Mouse (Mus musculus) frontal cortex, postnatal 25 days (tissue): ENCODE measurements around the gene Fads1.

Experiments
- DNase-seq, 2 experiments: peaks; one replicate each; pipeline ENCODE4 v3.0.0; 2022; ENCODE audit warnings: low spot score in 2 of 2

Fads1 gene

DNA sequence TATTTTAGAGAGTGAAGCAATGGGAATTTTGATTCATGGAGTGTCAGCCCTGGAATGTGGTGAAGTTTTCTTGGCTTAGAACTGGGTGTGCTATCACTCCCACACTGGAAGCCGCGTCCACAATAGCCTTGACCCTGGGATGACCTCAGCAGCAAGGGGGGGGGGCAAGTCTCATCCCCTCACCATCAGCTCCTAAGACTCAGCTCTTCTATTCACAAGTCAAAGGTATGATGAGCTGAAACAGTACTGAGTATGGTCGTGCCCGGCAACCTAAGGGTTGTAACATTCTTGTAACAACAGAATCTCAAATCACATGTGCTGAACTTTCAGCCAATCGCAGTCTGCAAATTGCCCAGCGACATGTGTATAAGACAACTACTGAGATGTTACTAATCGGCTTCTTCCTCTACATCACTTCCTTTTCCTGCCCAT is 5.7 kb upstream of the Fads1 start:
- no peak for DNase-seq

DNA sequence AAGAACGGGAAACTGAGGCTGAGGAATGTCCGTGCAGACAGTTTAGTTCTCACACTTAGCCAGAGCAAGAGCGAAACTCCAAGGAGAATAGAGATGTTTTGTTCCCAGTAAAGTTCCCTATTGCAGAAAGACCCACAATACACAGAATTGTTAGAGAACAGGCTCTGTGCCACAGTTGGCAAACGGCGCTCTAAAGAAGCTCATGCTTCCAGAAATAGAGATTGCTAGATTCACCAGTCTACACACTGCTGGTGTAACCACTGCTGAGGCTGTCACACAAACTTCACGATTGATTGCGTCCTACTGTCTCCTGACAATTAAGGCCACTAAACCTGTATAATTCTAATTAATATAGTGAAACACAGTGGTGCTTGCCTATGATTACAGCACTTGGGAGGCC is 1.5 kb upstream of the Fads1 start:
- DNase-seq = no peak

DNA sequence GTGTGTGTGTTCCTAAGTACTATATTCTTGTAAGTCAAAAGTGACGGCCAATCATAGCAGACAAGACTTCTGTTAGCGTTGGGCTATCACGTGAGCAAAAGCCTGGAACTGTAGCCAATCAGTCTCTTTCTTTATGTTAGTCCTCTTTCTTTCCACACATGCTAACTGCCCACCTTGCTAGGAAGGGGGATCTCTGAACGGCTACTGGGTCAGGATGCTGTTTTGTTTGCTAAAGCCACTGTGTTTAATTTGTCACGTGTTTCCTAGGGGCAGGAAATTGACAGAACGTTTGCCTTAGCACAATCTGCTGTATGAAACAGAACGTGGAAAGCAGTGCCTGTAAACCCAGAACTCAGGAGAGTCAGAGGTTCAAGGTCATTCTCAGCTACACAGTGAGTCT is 546 bp upstream of the Fads1 start:
- DNase-seq = no peak

DNA sequence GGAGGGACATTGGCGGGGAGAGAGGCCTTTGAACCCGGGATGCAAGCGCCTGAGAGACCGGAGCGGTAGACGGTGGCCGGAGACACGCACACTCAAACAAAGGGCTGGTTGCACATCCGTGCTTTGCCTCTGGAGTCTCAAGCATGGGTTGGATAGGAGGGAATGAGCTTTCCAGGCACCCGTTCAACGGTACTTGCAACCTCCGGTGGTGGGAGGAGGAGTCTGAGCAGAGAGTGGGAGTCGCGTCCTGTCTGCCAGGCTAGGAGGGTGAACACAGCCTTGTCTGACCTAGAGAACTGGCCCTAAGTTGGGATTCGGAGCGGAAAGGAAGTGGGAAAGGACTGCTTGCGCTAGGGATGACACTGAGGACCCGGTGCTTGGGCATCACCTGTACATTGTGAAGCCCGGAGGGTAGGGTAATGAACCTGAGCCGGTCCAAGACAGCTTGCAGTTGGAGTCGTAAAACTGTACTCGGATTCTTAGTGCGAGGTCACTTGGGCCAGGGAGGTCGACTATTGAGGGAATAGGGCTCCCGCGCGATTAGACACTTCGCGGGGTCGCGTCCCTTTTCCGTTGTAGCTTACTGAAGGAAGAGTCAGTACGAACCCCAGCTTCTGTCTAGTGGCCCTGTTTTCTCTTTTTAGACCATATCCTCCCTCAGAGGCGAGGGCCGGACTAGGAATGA is 753 bp downstream of the Fads1 start:
- DNase-seq = peak; percentile 55 to 67

DNA sequence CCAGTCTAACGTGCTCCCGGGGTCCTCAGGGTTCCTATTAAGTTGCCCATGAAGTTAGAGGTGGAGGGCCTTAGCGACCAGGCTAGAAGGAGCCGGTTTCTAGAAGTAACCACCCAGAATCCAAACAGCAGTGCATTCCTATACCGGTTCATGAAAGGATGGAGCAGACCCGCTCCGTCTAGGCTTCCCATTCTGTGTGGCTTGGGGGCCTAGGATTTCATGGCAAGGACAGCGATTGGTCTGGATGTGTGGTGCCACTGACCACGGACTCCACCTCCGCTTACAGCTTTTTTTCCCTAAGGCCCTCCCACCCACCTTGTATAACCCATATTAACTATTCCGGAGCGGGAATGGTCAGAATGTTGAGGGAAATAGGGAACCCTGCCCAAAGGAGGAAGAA is 1.4 kb downstream of the Fads1 start:
- no peak for DNase-seq

DNA sequence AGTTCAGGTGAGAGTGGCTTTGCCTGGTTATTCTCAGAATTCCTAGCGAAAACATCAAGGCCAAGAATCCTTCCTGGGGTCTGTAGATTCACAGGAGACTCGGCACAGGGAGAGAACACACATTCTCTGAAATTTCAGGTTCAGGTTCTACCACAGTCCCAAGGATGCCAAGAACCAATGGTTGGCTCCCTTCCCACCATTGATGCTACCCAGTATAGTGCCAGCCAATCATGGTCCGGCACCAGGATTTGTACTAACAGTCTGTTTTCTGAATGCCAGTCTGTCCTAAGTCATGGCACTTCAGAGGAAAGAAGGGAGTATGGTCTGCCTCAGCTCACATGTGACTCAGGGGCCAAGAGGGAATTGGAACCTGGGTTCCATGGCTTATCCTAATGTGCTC is 3.2 kb downstream of the Fads1 start:
- DNase-seq = no peak

DNA sequence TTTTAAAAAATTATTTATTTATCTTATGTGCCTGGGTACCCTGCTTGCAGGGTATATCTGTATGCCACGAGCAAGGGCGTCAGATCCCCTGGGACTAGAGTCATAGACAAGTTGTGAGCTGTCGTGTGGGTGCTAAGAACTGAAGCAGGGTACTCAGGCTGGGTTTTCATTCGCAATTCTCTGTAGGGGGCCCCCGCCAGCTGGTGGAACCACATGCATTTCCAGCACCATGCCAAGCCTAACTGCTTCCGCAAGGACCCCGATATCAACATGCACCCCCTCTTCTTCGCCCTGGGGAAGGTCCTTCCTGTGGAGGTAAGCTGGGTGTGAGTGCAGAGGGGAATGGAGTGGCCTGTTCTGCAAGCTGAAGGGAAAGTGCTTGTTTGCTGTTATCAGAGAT is 3.9 kb downstream of the Fads1 start:
- no peak for DNase-seq

DNA sequence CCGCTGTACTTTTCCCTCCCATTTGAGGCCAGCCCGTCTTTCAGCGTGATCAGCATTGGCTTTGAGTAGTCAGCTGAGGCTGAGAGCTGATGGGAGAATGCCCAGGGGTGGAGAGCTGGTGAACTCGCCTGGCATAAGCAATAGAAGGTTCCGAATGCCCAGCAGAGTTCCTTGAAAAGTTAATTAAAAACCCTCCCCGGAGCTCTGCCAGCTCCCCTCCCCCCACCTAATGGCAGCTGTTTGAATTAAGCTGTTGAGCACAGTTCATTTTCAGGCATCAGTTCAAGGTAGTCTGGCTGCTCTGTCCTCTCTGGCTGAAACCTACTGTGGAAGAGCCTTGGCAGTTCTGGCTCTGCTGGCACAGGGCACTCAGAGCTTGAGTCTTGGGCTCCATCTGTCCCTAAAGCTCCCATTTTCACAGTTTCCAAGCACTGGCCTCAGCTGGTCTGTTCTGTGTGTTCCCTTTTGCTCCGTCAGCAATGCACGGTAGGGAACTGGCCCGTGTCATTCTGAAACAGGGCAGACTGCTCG is 5.7 kb downstream of the Fads1 start:
- peak in 1 of 2 experiments; percentile 64 for DNase-seq

DNA sequence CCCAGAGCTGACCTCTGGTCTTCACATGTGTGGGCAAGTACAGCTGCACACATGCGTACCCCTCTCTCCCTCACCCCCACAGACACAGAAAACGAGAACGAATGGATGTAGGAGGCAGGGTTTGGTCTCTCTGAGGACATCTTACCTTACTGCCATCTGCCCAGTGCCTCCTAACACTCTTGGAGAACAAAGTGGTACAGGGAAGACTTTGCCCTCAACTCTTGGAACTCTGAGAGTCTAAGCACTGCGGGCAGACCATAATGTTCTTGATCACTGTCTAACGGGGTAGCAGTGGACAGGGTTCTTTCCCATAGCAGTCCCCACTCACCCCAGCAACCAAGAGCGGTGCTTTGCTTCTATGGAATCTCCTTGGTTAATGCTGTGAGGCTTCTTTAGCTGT is 6.3 kb downstream of the Fads1 start:
- DNase-seq = no peak

DNA sequence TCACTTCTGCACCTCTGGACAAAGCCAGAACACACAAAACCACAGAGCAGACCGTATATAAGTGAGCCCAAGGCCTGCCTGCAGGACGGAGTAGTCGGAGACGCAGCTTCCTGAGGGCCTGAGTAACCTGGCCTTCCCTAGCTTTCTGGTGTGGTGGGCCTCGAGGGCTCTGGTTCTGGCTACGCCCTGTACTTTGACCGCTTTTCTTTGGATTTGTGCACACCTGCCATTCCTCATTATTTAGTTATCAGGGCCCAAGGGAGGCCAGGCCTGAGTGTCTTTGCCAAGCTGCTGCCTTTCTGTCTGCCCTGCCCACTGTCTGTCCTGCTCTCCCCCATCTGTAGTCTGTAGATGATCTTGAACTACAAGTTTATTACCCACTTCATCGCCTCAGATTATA is 7.3 kb downstream of the Fads1 start:
- DNase-seq = no peak

DNA sequence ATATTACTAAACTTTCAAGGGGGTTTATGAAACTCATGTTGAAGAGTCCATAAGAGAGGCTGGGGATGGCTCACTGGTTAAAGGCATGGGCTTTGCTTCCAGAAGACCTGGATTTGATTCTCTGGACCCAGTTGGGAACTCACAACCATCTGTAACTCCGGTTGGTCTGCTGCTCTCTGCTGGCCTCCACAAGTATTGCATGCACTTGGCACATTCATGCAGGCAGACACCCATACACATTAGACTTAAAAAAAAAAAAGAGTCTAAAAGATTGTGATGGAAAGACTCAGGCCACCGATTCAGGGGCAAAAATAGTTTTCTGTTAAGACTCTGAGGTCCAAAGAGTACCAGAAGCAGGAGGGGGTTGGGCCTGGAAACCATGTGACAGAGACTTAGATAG is 8.1 kb downstream of the Fads1 start:
- peak; percentile 70 to 73 for DNase-seq

DNA sequence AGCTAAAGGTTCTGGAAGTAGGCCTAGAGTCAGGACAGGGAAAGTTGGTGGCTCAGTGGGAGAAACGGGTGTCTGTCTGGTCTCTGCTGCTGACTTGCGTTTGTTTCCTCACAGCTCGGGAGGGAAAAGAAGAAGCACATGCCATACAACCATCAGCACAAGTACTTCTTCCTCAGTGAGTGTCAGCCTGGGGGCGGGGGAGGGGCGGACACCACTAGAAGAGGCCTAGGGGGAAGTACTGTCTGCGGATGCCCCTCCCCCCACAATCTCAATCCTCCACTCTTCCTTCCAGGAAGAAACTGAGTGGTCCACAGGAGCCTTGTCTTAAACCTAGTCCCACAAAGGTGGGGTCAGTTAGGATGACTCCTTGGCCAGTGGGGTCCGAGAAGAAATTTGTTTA is 8.6 kb downstream of the Fads1 start:
- DNase-seq = no peak

DNA sequence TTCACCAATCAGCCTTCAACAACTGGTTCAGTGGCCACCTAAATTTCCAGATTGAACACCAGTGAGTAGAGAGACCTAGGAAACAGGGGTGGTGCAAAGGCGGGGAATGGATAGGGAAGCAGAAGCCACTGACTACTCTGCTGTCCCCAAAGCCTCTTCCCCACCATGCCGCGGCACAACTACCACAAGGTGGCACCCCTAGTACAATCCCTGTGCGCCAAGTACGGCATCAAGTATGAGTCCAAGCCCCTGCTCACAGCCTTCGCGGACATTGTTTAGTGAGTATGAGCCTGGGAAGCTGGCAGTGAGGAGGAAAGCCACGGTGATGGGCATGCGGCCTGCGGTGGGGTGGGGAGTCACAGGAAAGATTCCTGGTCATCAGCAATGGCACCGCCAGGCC is 11.6 kb downstream of the Fads1 start:
- no peak for DNase-seq

DNA sequence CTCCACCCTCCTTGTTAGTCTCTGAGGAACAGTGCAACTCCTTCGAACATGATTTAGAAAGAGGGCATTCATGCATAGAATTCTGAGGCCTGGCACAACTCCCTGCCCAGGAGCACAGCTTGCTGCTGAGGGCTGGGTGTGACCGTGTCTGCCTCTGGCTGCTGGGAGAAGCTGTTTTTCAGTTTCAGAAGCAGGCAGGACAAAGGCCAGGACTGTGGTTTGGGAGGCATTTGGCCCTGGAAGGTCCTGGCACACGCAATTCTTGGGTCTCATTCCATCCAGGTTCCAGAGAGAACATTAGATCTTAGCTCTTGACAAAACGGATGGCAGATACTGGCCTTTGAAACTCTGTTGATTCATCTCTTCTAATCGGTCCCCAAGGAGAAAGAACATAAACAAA is 12.6 kb downstream of the Fads1 start:
- DNase-seq = no peak

DNA sequence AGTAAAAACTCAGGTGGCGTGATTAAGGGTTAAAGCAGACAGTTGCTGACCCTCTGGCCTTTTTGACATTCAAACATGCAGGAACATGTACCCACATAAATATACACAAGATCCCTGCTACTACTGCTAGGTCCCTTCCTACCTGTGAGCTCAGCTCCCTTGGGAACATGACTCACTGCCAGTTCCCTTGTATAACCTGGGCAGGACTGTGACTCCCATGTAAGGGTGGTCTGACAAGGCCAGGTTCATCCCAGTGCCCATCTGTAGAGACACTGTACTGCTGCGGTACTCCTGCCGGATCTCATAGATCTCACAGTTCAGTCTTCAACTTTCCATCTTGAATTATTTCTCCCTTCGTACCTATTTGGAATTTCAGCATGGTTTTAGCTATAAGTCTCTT is 14.4 kb downstream of the Fads1 start:
- no peak for DNase-seq

DNA sequence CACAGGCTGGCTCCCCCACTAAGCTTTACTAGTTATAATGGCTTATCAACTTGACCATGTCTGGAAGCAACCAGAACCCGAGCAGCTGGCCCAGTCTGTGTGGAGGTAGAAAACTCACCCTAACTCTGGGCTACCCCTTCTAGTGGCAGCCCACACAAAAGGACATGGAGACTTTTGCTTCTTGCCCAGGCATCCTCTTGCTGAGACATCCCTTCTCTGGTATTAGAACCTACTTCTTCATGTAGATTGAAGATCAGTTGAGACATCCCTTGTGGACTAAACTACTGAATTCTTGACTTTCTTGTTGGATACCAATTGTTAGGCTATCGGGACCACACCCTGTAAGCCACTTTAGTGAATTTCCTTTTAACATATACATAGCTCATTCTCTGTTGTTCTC is 15.6 kb downstream of the Fads1 start:
- DNase-seq = no peak

DNA sequence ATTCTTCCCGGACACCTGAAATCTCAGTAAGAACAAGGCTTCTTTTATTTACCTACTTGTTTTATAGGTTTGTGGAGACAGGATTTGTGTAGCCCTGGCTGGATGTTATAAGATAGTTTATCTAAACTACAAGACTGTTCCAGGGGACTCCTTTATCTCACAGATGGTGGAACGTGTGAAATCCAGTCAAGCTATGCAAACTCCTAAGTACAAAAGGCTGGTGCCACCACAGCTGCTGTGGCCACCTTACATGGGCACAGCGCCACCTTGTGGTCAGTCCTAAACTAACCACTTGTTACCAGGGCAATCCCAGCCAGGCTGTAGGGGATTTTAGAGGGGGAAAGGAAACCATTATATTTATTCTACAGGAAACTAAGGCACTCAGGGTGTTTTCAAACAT is 16.0 kb downstream of the Fads1 start:
- peak; percentile 55 to 77 for DNase-seq

DNA sequence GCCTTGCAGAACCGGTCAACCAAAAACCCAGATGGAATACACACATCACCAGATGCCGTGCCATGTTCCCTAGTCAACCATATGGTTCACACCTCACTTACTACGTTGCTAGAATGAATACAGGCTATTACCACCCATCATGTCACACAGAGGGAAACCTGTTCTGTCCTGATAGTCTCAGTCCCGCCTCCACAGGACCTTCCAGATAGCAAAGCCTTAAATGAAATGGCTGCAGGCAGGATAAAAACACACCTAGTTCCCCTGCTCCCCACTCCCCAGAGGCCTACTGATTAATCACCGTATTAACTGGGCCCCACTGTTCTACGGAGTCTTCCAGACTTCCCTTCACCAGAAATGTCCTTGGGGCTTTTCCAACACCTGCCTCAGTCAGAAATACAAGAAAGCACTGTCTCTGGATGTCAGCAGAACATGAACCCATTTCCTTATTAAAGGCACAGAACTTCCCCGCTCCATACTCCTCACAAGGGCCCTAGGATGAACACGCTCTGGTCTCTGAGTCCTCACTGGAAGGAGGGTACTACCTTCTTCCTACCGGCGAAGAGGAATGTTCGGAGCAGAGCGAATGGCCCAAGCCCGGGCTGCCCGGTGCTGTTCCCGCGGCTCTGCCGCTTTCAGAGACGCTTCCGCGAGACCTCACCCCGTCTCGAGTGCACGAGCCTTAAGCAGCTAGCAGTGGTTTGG is 20.6 kb downstream of the Fads1 start:
- no peak for DNase-seq

DNA sequence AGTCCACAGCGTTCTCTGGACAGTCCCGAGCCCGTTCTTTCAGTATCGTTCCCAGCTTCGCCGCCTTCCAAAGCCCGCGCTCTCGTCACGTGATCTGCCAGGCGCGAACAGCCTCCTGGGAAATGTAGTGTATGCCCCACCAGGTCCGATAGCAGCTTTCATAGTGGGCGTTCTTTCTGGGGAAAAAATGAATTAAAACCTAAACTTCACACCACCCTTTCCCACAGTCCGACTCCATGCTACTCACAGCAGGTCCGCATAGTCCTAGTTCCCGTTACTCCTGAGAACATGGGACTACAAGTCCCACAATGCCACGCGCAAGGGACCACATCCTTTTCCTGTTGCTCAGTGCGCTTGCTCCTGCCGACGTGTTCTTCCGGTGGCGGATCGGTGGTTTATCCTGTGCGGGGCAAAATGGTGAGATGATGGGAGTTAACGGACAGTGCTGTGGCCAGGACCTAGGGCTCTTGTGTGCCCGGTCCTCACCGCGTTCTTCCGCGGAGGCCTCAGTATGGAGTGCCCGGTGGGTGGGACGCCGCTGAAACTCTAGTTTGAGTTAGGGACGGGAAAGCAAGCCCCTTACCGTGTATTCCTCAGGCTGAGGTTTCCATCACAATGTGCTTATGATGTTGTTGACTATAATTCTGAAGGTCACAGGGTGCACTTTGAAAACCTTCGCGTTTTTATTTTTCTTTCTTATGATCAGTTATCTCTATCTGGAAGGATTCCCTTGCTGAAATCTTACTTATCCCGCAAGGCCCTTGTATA is 21.3 kb downstream of the Fads1 start, which contains the start of the genes Tmem258 and Fen1:
Tmem258 (plus strand) TSS at position 167 of the 768 bp plus-strand sequence.
Fen1 (minus strand) TSS at position 322 of the 768 bp plus-strand sequence.
- peak; percentile 90 to 92 for DNase-seq

DNA sequence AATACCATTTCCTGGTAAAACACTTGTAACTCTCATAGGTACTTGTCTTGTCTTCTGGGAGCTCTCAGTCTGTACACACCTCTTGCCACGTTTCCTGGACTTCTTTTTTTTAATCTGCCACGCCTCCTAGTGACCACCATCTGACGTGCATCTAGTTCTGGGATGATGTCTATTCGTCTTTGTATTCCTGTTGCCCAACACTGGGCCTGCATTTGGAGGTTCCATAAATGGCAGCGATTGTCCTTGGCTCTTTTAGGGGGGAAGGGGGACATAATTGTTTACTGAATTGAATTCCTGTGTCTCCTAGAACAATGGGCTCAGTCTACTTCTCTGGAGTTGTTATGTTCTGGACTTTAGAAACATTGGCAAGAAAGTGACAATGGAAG is 21.9 kb downstream of the Fads1 start:
- no peak for DNase-seq

DNA sequence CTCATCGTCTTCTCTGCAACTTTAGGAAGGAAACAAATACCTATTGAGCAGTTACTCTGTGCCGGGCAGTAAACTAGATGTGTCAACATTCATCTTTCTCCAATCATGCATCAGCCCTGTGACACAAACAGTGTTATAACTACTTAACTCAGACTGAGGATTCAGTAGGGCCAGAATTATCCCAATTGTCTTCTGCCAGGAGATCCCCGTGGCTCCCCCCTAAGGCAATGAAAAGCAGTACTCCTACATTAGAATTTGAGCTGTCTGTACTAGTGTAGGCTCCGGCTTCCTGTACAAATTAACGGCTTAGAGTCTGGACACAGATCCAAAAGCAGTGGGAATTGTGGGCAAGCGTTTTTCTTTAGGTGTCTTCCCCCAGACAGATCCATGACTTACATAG is 22.4 kb downstream of the Fads1 start:
- DNase-seq = no peak

DNA sequence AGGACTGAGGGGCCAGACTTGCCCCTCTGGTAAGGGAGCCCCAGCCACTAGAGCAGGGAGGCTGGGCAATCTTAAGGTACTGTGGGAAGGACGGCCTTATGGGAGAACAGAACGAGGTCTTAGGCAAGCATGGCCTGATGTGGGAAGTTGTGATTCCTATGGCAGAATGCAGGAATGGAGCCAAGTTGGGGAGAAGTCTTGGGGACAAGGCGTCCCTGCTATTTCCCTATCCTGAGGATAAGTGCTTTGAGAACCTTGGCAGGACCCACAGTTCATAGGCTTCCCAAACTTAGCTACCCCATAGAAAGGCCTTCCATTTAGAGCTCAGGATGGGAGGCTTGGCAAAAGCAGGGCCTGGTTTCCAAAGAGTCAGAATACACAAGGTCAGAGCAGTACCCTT is 26.2 kb downstream of the Fads1 start:
- DNase-seq = no peak

DNA sequence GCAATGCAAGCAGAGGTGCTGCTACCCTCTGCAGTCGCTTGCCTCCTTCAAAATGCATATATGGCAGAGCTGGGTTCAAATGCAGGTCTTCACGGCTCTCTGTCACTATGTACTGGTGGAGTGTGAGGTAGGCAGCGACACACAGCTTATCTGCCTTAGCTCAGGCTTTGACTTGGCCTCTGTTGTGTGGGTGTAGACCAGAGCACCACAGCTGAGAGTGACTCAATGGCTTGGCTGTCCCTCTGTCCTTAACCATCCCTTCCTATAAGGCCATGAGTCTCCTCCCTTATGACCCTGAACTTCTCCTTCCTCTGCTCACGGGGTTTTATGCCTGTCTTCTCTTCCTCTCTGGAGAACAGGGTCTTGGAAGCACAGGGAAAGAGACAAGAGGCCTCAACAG is 28.2 kb downstream of the Fads1 start:
- DNase-seq = no peak
